Mouse (Mus musculus) brain, embryonic 14.5 days (tissue): ENCODE measurements around the gene Fgd3.

ENCODE experiments used
- CTCF ChIP-seq: fragments of 200-500 bp; IDR thresholded peaks from 2 replicates; pipeline ENCODE4 v1.5.1; 2012; ENCODE audit warnings: inconsistent platforms, mild to moderate bottlenecking, moderate library complexity, borderline replicate concordance; ENCODE audit not compliant: insufficient read depth, insufficient read length; ENCODE audit errors: extremely low read depth
- POLR2A ChIP-seq: fragments of 200-500 bp; IDR thresholded peaks from 2 replicates; pipeline ENCODE4 v1.6.1; 2012; ENCODE audit warnings: mild to moderate bottlenecking, inconsistent platforms, borderline replicate concordance; ENCODE audit not compliant: poor library complexity, insufficient read depth, insufficient read length, severe bottlenecking; ENCODE audit errors: extremely low read depth

- TF ChIP-seq POLR2A (no peak), CTCF (no peak)
Measured at GRCm38 (mm10) chr13:49252113-49252512, 68.0 kb downstream of the Fgd3 start.
